Mouse (Mus musculus): ENCODE results near the gene Klk1b3. TPM values are rescaled to one million over a fixed set of nuclear protein-coding genes. Genes with fewer than 3 reads are reported as not detected.
A peak's percentile ranks its signal among the peaks of the same experiment; 100 is the strongest.
"Not testable (repeated sequence)": the region's sequence is repeated elsewhere in the genome, so short reads cannot be mapped to it uniquely, and the experiment has no call there.

Gene Klk1b3
- polyA plus RNA-seq, 1 experiment from 2014 or later, result not detected

DNA sequence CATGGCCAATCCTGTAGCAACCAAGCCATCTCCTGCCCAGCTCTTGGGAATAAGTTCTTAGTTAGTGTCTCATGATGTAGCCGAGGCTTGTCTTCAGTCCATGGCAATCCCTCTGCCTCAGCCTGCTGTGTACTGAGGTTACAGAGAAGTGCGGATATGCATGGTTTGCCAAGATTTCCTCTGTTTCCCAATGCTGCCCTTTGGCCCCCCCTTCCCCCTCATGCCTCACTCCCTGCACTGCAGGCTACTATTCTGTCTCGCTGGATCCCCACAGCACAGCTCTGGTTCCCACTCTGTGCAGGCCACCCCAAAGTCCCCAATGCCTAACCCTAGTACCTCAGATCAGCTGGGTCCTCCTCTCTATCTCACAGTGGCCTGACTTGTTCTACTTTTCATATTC lies 10.3 kb downstream of the Klk1b3 start:
- Histone ChIP-seq H3K27ac (ENCODE audit: low read depth, low read length) (no peak overlapping the region), H3K36me3 (ENCODE audit: control insufficient read depth, insufficient read depth) (no peaks in the 10 kb centered on the region), H3K9me3 (ENCODE audit: control insufficient read depth) (no peaks in the 10 kb centered on the region), H3K9ac (ENCODE audit: low read depth, low read length) (no peak overlapping the region), H3K4me1 (replicated peaks; ENCODE audit: control insufficient read depth, insufficient read depth, low read length) (no peaks in the 10 kb centered on the region), H3K4me2 (replicated peaks; ENCODE audit: low read depth) (no peak overlapping the region), H3K27me3 (replicated peaks; ENCODE audit: control insufficient read depth, insufficient read depth, low read length) (no peaks in the 10 kb centered on the region), H3K4me3 (ENCODE audit: low read depth, low read length) (no peak overlapping the region)
- no peak for ATAC-seq
- WGBS, result 70% methylated on average over 3 of the region's 3 CpGs
- TF ChIP-seq CTCF (IDR thresholded peaks at IDR 0.05; ENCODE audit: low read depth), result no peak

DNA sequence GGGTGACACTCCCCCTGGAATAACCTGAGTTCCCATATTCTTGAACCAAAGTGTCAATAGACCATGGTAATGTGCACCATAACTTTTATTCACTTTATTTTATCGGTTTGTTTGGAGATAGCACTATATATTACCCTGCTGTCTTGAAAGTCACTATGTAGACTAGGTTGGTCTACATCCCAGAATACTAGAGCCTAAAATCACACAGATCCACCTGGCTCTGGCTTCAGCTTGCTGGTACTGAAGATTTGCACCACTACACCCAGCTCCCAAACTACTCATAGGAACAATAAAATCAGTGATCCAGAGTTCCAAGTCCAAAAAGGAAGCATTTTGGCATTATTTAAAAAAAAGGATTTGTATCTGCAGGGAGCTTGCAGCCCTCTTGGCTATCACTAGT lies 17.7 kb downstream of the Klk1b3 start, which contains the start of gene Klk1b5:
Klk1b5 (plus strand) TSS at position 301 of the 400 bp plus-strand sequence.
- Histone ChIP-seq H3K27ac (ENCODE audit: low read depth, low read length) (no peak within 1 kb of the TSS), H3K27me3 (replicated peaks; ENCODE audit: control insufficient read depth, insufficient read depth, low read length) (no peaks in the 10 kb centered on the region), H3K9me3 (ENCODE audit: control insufficient read depth) (no peaks in the 10 kb centered on the region), H3K4me1 (replicated peaks; ENCODE audit: control insufficient read depth, insufficient read depth, low read length) (no peaks in the 10 kb centered on the region), H3K36me3 (ENCODE audit: control insufficient read depth, insufficient read depth) (no peaks in the 10 kb centered on the region), H3K4me3 (ENCODE audit: low read depth, low read length) (no peak within 1 kb of the TSS), H3K4me2 (replicated peaks; ENCODE audit: low read depth) (no peak within 1 kb of the TSS), H3K9ac (ENCODE audit: low read depth, low read length) (no peak within 1 kb of the TSS)
- TF ChIP-seq CTCF (IDR thresholded peaks at IDR 0.05; ENCODE audit: low read depth), result no peak
- no peak for ATAC-seq
- 89% methylated on average over 1 of the region's 1 CpGs for WGBS

DNA sequence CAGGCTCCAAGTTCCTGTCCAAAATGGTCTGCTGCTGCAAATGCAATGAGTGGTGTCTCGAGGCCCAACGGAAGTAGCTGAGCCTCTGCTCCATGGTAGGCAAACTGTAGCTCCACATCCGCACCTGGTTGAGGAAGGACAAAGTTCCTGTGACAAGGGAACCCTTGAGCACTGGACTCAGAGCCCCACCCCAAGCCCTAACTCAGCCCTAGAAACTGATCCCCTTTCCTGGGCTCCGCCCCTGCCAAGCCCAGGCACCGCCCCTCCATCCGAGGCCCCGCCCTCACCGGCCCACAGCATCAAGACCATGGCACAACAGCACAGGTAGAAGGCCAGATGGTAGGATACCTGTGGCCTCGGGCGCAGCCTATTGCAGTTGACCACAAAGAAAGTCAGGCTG lies 23.6 kb downstream of the Klk1b3 start:
- not testable (repeated sequence) for H3K4me2 ChIP-seq (replicated peaks; ENCODE audit: low read depth); H3K4me3 ChIP-seq (ENCODE audit: low read depth, low read length); H3K4me1 ChIP-seq (replicated peaks; ENCODE audit: control insufficient read depth, insufficient read depth, low read length); H3K27ac ChIP-seq (ENCODE audit: low read depth, low read length); H3K9ac ChIP-seq (ENCODE audit: low read depth, low read length); H3K9me3 ChIP-seq (ENCODE audit: control insufficient read depth); H3K36me3 ChIP-seq (ENCODE audit: control insufficient read depth, insufficient read depth); H3K27me3 ChIP-seq (replicated peaks; ENCODE audit: control insufficient read depth, insufficient read depth, low read length)
- peak; percentile 39; the same call in 1 of the 2 replicates for ATAC-seq
- WGBS, result 56% methylated on average over 8 of the region's 10 CpGs

DNA sequence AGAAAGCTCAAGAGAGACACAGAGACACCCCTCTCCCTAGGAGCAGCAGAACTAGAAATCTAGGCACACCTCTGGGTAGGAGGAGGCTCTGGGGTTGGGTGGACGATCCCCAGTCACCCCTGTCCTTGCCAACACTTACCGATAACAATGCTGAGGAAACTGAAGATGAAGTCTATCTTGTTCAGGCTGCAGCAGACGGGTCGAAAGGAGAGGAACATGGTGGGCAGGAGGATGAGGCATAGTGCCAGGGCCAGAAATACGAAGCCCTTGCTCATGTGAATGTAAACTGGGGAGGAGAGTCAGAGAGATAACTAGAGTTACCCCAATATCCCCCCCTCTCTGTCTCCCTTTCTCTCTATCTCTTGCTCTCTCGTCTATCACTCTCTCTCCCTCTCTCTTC lies 24.3 kb downstream of the Klk1b3 start:
- not testable (repeated sequence) for H3K9ac ChIP-seq (ENCODE audit: low read depth, low read length); H3K27me3 ChIP-seq (replicated peaks; ENCODE audit: control insufficient read depth, insufficient read depth, low read length); H3K36me3 ChIP-seq (ENCODE audit: control insufficient read depth, insufficient read depth); H3K4me3 ChIP-seq (ENCODE audit: low read depth, low read length); H3K9me3 ChIP-seq (ENCODE audit: control insufficient read depth); H3K4me1 ChIP-seq (replicated peaks; ENCODE audit: control insufficient read depth, insufficient read depth, low read length); ATAC-seq; H3K4me2 ChIP-seq (replicated peaks; ENCODE audit: low read depth); H3K27ac ChIP-seq (ENCODE audit: low read depth, low read length)
- WGBS, result 79% methylated on average over 6 of the region's 6 CpGs

DNA sequence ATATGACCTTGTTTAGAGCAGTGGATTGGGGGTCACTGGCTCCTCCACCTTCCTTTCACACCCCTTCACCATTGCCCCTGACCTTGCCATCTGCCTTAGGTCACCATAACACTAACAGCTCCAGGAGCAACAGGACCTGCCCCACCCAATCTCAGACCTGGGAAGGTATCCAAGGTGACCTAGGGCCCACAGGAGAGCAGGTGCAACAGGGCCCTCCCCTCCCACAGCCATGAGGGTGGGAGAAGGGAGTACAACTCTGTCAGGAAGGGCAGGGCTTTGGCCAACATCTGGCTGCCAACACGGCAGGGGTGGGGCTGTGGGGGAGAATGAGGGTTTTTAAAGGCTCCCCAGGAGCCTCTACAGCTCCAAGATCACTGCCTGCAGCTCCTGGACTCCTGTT lies 27.1 kb downstream of the Klk1b3 start, which contains the start of gene Klk1:
Klk1 (plus strand) TSS at position 285 of the 400 bp plus-strand sequence.
- H3K27me3 ChIP-seq (replicated peaks; ENCODE audit: control insufficient read depth, insufficient read depth, low read length), result no peaks in the 10 kb centered on the region
- no peak within 1 kb of the TSS for H3K9ac ChIP-seq (ENCODE audit: low read depth, low read length)
- no peaks in the 10 kb centered on the region for H3K36me3 ChIP-seq (ENCODE audit: control insufficient read depth, insufficient read depth)
- no peak within 1 kb of the TSS for H3K4me3 ChIP-seq (ENCODE audit: low read depth, low read length)
- H3K4me2 ChIP-seq (replicated peaks; ENCODE audit: low read depth), result no peak within 1 kb of the TSS
- no peak for TF ChIP-seq CTCF (IDR thresholded peaks at IDR 0.05; ENCODE audit: low read depth)
- no peaks in the 10 kb centered on the region for H3K9me3 ChIP-seq (ENCODE audit: control insufficient read depth)
- H3K4me1 ChIP-seq (replicated peaks; ENCODE audit: control insufficient read depth, insufficient read depth, low read length), result no peaks in the 10 kb centered on the region
- H3K27ac ChIP-seq (ENCODE audit: low read depth, low read length), result no peak within 1 kb of the TSS
- peak; percentile 63 for ATAC-seq
- WGBS, result 0% methylated on average over 1 of the region's 1 CpGs

DNA sequence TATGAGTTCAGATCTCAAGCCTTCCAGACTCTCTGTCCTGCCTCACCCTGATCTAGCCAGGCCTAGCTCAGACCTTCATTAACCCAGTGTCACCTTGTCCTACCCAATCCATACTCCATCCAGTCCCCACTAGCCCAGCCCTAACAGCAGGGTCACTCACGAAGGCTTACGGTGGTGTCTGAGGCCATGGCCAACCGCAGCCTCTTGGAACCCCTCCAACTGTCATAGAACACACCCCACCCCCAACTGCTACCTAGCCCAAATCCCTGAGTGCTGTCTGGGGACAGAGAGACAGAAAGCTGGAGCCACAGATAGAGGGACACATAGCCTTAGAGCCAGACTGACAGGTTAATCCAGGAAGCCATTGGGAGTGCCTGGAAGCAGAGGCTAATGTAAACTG lies 37.9 kb downstream of the Klk1b3 start, which contains the start of gene Gm36864:
Gm36864 (plus strand) TSS at position 269 of the 400 bp plus-strand sequence.
- Histone ChIP-seq H3K36me3 (ENCODE audit: control insufficient read depth, insufficient read depth) (no peaks in the 10 kb centered on the region), H3K4me3 (ENCODE audit: low read depth, low read length) (no peak within 1 kb of the TSS), H3K9ac (ENCODE audit: low read depth, low read length) (no peak within 1 kb of the TSS), H3K27ac (ENCODE audit: low read depth, low read length) (no peak within 1 kb of the TSS), H3K27me3 (replicated peaks; ENCODE audit: control insufficient read depth, insufficient read depth, low read length) (no peaks in the 10 kb centered on the region), H3K4me2 (replicated peaks; ENCODE audit: low read depth) (no peak within 1 kb of the TSS), H3K9me3 (ENCODE audit: control insufficient read depth) (no peaks in the 10 kb centered on the region), H3K4me1 (replicated peaks; ENCODE audit: control insufficient read depth, insufficient read depth, low read length) (no peaks in the 10 kb centered on the region)
- ATAC-seq, result no peak
- no peak for TF ChIP-seq CTCF (IDR thresholded peaks at IDR 0.05; ENCODE audit: low read depth)
- WGBS, result 78% methylated on average over 3 of the region's 3 CpGs

DNA sequence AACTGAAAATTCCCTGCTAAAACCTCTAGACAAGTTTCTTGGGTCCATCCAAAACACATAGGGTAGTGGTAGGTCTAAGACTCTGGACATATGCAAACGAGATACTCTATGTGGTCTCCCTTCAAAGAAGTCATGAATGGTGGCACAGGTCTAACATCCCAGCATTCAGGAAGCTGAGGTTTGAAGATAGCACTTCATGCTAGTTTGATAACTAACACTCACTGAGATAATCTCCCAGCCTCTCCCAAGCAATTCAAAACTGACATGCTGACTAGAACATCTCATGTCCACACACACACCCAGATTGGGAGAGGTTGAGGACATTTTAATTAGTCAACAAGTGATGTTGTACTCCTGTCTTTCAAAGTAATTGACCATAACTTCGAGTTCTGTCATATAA lies 41.9 kb downstream of the Klk1b3 start:
- no peak for TF ChIP-seq CTCF (IDR thresholded peaks at IDR 0.05; ENCODE audit: low read depth)
- Histone ChIP-seq H3K27me3 (replicated peaks; ENCODE audit: control insufficient read depth, insufficient read depth, low read length) (no peaks in the 10 kb centered on the region), H3K9me3 (ENCODE audit: control insufficient read depth) (no peaks in the 10 kb centered on the region), H3K4me3 (ENCODE audit: low read depth, low read length) (no peak overlapping the region), H3K4me2 (replicated peaks; ENCODE audit: low read depth) (no peak overlapping the region), H3K36me3 (ENCODE audit: control insufficient read depth, insufficient read depth) (no peaks in the 10 kb centered on the region), H3K4me1 (replicated peaks; ENCODE audit: control insufficient read depth, insufficient read depth, low read length) (peaks cover under 1% of the 10 kb centered on the region; the same call in 1 of the 2 replicates), H3K9ac (ENCODE audit: low read depth, low read length) (no peak overlapping the region), H3K27ac (ENCODE audit: low read depth, low read length) (no peak overlapping the region)
- 50% methylated on average over 2 of the region's 2 CpGs for WGBS
- no peak for ATAC-seq

Measured in intestine, postnatal 0 days (tissue).